Mouse (Mus musculus) urinary bladder, postnatal 10 days (tissue): ENCODE measurements around the gene Mrpl45.
"Not testable (repeated sequence)": the region's sequence is repeated elsewhere in the genome, so short reads cannot be mapped to it uniquely, and the experiment has no call there.

Source experiments
- DNase-seq: peaks from one replicate; pipeline ENCODE4 v3.0.0; 2022; ENCODE audit warnings: low spot score

Gene Mrpl45

GRCm38 (mm10) chr11:97333044-97333443 is 17.5 kb downstream of the Mrpl45 start:
- no peak for DNase-seq

DNA sequence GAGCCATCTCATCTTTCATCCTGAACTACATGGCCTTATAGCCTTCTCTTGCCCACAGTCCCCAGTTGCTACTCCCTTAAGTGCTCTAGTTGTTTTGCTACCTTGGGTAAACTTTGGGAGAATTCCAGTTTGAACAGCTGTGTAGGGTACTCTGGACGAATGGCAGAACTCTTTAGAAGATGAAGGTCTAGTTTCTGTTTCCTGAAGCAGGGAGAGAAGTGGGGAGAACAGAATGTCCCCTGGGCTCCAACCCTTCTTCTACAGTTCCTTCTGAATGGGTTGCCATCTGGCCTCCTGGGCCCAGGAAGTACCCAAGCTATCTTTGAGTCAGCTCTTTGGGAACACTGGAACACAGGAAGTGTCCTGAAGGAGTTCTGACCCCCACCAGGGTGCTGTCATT is 18.4 kb downstream of the Mrpl45 start:
- no peak for DNase-seq

DNA sequence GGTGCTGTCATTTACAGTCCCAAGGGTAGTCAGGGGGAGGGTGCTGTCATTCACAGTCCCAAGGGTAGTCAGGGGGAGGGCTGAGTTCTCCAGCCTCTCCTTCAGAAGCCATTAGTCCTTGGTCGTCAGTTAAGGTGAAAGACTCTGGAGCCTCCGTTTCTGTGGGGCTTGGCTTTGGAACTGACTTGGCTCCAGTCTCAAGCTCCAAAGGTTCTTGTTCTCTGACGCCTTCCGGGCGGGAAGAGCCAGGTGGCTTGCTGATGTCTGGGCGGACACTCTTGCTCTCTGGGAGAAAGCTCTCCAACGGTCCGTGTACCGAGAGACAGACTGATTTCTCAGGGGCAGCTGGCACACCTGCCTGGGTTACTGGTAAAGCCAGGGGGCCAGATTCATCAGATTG is 18.9 kb downstream of the Mrpl45 start:
- no peak for DNase-seq

DNA sequence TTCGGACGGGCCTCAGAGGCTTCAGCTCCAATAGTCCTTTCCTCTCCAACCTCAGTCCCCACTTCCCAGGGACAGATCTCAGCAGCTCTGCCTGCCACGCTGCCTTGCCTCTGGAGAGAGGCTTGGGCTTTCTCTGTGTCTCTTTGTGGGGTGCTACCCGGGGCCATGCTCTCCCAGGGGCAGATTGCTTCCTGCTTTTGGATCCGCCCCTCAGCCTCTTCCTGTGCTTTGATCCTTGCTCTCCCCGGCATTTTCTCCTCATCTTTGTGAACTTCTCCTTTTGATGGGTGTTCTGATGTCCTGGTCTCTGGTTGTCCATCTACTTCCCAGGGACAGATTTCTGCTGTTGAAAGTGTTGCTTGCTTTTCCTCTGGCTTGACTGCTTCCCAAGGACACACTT is 20.7 kb downstream of the Mrpl45 start:
- no peak for DNase-seq

- no peak for DNase-seq
Measured at GRCm38 (mm10) chr11:97336751-97337345, 21.3 kb downstream of the Mrpl45 start.

DNA sequence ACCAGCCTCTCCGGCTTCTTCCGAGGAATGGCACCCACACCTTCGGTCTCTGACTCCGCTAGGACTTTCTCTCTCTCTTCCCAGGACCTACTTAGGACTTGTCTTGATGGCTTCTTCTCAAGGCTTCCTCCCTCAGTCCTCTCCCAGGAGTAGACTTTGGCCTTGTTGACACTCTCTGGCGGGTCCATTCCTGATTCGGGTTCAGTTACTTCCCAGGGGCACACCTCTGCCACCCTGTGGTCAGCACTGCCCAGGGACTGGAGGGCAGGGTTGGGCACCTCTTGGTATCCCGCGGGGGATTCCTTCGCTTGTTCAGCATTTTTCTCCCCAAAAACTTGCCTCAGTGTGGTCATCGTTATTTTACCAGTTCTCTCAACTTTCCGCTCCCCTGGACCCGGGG is 21.8 kb downstream of the Mrpl45 start:
- DNase-seq = no peak

- no peak for DNase-seq
Measured at GRCm38 (mm10) chr11:97338302-97338976, 22.9 kb downstream of the Mrpl45 start.

DNA sequence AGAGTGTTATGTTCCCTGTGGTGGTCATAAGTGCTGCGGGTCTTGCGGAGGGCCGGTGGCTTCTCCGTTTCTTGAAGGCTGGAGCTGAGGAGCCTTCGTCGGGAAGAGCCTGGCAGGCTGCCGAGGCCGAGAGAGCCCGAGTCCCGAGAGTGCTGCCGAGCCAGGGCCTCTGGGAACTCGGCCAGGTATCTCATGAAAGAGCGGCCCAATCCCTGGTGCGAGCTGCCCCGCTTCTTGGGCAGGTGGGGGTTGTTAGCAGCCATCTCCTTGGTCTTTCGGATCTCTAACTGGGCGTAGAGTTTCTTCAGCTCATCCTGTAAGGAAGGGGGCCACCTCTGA is 23.4 kb downstream of the Mrpl45 start:
- DNase-seq = no peak

- no peak for DNase-seq
Measured at GRCm38 (mm10) chr11:97343175-97343574, 27.7 kb downstream of the Mrpl45 start.

GRCm38 (mm10) chr11:97343619-97344018 is 28.1 kb downstream of the Mrpl45 start:
- no peak for DNase-seq

DNA sequence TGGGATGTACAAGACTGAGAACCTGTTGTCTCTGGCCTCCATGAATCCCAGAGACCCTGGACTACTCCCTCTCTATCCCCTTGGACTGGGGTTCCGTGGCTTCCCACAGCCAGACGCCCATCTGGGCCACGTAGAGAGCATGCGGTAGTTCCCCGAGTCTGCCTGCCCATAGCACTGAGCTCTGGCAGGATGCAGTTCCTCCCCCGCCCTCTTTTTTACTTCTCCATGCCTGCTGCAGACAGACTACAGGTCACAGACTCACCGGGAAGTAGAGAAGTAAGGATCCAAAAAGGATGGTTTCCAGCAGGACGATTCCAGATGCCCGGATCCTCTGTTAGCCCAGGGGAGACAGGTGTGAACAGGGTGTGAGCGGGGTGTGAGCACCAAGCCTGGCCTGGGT is 29.9 kb downstream of the Mrpl45 start:
- DNase-seq = no peak

GRCm38 (mm10) chr11:97346383-97346782 is 30.9 kb downstream of the Mrpl45 start:
- no peak for DNase-seq

GRCm38 (mm10) chr11:97347291-97347690 is 31.8 kb downstream of the Mrpl45 start:
- DNase-seq = no peak

- no peak for DNase-seq
Measured at GRCm38 (mm10) chr11:97350035-97350434, 34.5 kb downstream of the Mrpl45 start.

- DNase-seq = no peak
Measured at GRCm38 (mm10) chr11:97352027-97352684, 36.6 kb downstream of the Mrpl45 start, which contains the start of gene Gpr179. TSS of gene Gpr179 (minus strand) at chr11:97352077.

- DNase-seq = no peak
Measured at GRCm38 (mm10) chr11:97352935-97353597, 37.5 kb downstream of the Mrpl45 start.

GRCm38 (mm10) chr11:97354646-97355045 is 39.1 kb downstream of the Mrpl45 start:
- DNase-seq = no peak

- no peak for DNase-seq
Measured at GRCm38 (mm10) chr11:97355247-97355646, 39.7 kb downstream of the Mrpl45 start.

DNA sequence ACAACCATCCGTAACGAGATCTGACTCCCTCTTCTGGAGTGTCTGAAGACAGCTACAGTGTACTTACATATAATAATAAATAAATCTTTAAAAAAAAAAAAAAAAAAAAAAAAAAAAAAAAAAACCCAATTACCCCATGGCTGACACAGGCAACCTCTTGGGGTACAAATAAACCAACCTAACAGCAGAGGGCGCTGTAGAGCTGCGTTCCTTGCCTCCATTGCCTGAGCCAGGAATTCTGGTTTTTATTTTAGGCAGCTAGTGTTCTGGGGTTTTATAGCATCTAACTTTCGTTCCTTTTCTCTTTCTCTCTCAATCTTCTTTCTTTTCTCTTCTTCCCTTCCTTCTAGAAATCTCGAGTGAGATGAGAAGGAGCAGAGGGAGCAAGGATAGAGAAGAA is 42.1 kb downstream of the Mrpl45 start:
- not testable (repeated sequence) for DNase-seq

DNA sequence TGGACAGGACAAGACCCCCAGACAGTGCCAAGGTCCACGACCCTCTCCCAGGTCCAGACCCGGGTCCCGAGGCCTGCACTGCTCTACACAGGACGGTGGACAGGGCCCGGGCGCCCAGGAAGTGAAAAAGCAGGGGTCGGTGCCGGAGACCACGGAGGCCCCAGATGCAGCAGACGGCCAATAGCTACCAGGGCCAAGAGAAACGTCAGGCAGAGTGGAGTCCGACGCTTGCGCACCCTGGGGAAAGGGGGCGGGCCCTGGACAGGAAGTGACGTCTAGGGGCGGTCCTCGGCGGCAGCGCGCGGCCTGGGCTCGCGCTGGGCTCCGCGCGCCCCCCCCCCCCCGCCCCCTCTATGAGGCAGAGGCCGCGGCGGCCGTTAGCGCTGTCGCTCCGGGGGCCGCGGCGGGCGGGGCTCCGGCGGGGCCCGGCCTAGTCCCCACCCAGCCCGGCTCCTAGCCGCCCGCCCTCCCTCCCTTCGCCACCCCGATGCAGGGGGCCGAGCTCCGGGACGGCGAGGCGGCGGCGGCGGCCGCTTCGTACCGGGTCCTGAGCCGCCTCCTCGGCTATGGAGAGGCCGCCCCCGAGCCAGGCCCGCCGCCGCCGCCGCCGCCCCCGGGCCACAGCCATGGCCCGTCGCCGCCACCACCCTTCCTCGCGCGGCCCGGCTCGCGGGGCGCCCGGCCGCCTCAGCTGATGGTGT is 46.6 kb downstream of the Mrpl45 start, which contains the start of gene Socs7:
Gene Socs7 (plus strand): TSS at position 604 of the 701 bp plus-strand sequence.
- peak; percentile 84 for DNase-seq

- DNase-seq = no peak
Measured at GRCm38 (mm10) chr11:97362649-97362942, 47.1 kb downstream of the Mrpl45 start.

DNA sequence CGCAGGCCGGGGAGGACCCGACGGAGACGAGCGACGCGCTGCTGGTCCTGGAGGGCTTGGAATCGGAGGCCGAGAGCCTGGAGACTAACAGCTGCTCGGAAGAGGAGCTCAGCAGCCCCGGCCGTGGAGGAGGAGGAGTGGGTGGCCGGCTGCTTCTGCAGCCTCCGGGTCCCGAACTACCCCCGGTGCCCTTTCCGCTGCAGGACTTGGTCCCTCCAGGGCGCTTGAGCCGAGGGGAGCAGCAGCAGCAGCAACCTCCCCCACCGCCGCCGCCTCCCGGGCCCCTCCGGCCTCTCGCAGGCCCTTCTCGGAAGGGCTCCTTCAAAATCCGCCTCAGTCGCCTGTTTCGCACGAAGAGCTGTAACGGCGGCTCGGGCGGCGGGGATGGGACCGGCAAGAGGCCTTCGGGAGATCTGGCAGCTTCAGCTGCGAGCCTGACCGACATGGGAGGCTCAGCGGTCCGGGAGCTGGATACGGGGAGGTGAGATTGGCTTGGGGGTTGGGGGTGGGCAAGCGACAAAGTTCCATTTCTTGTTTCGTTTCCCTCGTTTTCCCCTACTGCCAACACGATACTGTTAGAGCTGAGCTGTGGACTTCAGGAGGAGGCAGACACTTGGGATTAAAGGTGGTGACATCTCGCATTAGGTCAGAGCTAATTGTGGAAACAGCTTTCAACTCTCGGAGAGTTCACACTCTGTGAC is 47.6 kb downstream of the Mrpl45 start:
- DNase-seq = no peak
